Mouse (Mus musculus) myocyte (in vitro differentiated cells): ENCODE results near the gene Reep6.

ENCODE experiments used
- CEBPB ChIP-seq: IDR thresholded peaks from 2 replicates; pipeline ENCODE4 v1.6.1; 2011; ENCODE audit warnings: mild to moderate bottlenecking, moderate library complexity; ENCODE audit not compliant: poor library complexity, insufficient read depth, severe bottlenecking
- E2F4 ChIP-seq: IDR thresholded peaks from one replicate; pipeline ENCODE4 v1.6.1; 2011; ENCODE audit warnings: mild to moderate bottlenecking, control low read depth, moderate library complexity; ENCODE audit not compliant: insufficient read depth
- MYOD1 ChIP-seq, 3 experiments: IDR thresholded peaks; one replicate each; pipeline ENCODE4 v1.6.1; 2011; ENCODE audit warnings: control low read depth in 2 of 3, low read depth in 2 of 3, mild to moderate bottlenecking in 2 of 3, moderate library complexity in 1 of 3; ENCODE audit not compliant: insufficient read length in 2 of 3, control insufficient read depth in 1 of 3
- MYOG ChIP-seq, 3 experiments: IDR thresholded peaks; one replicate each; pipeline ENCODE4 v1.6.1; 2011; ENCODE audit warnings: control low read depth in 2 of 3, low read depth in 2 of 3, mild to moderate bottlenecking in 2 of 3; ENCODE audit not compliant: insufficient read length in 2 of 3, control insufficient read depth in 1 of 3, insufficient read depth in 1 of 3
- POLR2A ChIP-seq: IDR thresholded peaks from one replicate; pipeline ENCODE4 v1.6.1; 2011; ENCODE audit warnings: low read depth, mild to moderate bottlenecking, control low read depth, moderate library complexity; ENCODE audit not compliant: insufficient read length
- POLR2AphosphoS2 ChIP-seq: IDR thresholded peaks from one replicate; pipeline ENCODE4 v1.6.1; 2011; ENCODE audit warnings: low read depth, control low read depth; ENCODE audit not compliant: insufficient read length
- REST ChIP-seq: IDR thresholded peaks from one replicate; pipeline ENCODE4 v1.6.1; 2011; ENCODE audit warnings: mild to moderate bottlenecking, control low read depth, moderate library complexity; ENCODE audit not compliant: insufficient read depth, insufficient read length
- SRF ChIP-seq: IDR thresholded peaks from one replicate; pipeline ENCODE4 v1.6.1; 2011; ENCODE audit warnings: low read depth; ENCODE audit not compliant: control insufficient read depth, insufficient read length
- TCF12 ChIP-seq: IDR thresholded peaks from one replicate; pipeline ENCODE4 v1.6.1; 2011; ENCODE audit warnings: mild to moderate bottlenecking, control low read depth; ENCODE audit not compliant: poor library complexity, insufficient read depth, severe bottlenecking
- USF1 ChIP-seq: IDR thresholded peaks from one replicate; pipeline ENCODE4 v1.6.1; 2011; ENCODE audit warnings: low read depth, mild to moderate bottlenecking, control low read depth, moderate library complexity

DNA sequence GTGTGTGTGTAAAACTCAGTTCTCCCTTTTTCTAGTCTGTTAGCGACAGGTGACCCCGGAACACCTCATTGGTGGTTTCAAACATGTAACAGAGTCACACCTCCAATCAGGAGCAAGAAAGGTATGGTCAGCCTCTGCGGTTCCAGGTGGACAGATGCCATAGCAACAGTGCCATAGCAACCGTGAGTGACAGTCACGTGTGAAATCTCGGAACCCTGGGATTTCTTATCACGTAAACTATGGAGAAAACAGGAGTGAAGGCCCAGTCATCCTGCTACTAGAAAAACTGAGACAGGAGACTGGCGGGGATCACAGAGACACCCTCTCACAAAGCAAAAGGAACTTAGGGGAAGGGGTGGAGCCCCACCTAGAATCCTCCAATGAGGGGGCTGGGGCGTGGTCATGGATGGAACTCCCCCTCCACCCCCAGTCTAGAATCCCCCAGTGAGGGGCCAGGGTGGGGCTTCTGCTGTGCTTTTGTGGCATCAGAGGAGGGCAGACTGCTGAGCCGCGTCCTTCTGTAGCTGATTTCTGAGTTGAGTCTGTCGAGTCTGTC is 41.7 kb downstream of the Reep6 start:
- TF ChIP-seq CEBPB: no peak
- no peak for TF ChIP-seq SRF
- TF ChIP-seq POLR2A: no peak
- TF ChIP-seq USF1: no peak
- TF ChIP-seq MYOG (IDR thresholded peaks at IDR 0.05; ENCODE audit: control insufficient read depth in 1 of 3, insufficient read depth in 1 of 3, insufficient read length in 2 of 3, low read depth in 2 of 3): no peak
- TF ChIP-seq E2F4: no peak
- no peak for TF ChIP-seq POLR2AphosphoS2
- no peak for TF ChIP-seq MYOD1 (IDR thresholded peaks at IDR 0.05; ENCODE audit: control insufficient read depth in 1 of 3, insufficient read length in 2 of 3, low read depth in 2 of 3)
- no peak for TF ChIP-seq TCF12
- no peak for TF ChIP-seq REST
